25 mouse cellular contexts compared by ENCODE assay signal in the genomic region with DNA sequence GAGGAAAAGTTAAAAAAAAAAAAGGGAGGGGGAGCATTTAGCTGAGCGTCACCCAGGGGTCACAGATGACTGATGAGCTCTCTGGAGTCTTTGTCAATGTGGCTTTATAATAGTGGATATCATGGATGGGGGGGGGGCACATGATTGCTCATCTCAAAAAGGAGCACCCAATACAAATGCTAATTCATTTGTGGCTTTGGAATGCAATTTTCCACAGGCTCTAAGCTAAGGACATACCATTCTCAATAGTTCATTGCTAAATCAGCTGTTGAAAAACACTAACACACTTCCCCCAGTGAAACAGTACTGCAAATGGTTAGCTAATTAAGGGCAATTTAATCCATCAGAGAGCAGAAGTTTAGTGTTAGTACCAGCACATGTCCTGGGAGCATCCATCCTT.
"Had no signal": no experiment of that assay in that cellular context is flagged by ENCODE, and none has a peak within 500 bp of the region (broad histone marks: within the 10 kb centered on the region; RNA-seq: fewer than 3 reads in every experiment).

No protein-coding gene starts in this region.

- DNase-seq: gastrocnemius, postnatal 14 days; gastrocnemius, postnatal 36 days; heart, adult 11 months; heart, adult 2 months; heart, postnatal 14 days; heart, postnatal 36 days; kidney, adult 11 months; kidney, adult 2 months; kidney, adult 9 months; kidney, postnatal 10 days; kidney, postnatal 25 days; kidney, postnatal 4 days; left cerebral cortex, postnatal 4 days had no signal

- H3K4me1 ChIP-seq: heart, embryonic 13.5 days; heart, embryonic 15.5 days; hindbrain, embryonic 15.5 days; limb, embryonic 13.5 days; limb, embryonic 15.5 days; liver, embryonic 12.5 days had no signal

- ATAC-seq: intestine, embryonic 16.5 days; liver, embryonic 12.5 days had no signal

- H3K9ac ChIP-seq: heart, embryonic 13.5 days; heart, embryonic 15.5 days; hindbrain, embryonic 13.5 days; hindbrain, embryonic 15.5 days; limb, embryonic 13.5 days; limb, embryonic 15.5 days; liver, embryonic 12.5 days; liver, embryonic 14.5 days had no signal

- H3K4me2 ChIP-seq: heart, embryonic 11.5 days; heart, embryonic 13.5 days; heart, embryonic 15.5 days; hindbrain, embryonic 13.5 days; hindbrain, embryonic 15.5 days; limb, embryonic 13.5 days; limb, embryonic 15.5 days; liver, embryonic 12.5 days had no signal

- H3K9me3 ChIP-seq: heart, embryonic 13.5 days; heart, embryonic 15.5 days; hindbrain, embryonic 13.5 days; hindbrain, embryonic 15.5 days; limb, embryonic 13.5 days; limb, embryonic 15.5 days; liver, embryonic 12.5 days had no signal

- H3K27ac ChIP-seq: heart, adult 2 months; heart, embryonic 13.5 days; heart, embryonic 15.5 days; hindbrain, embryonic 13.5 days; hindbrain, embryonic 15.5 days; layer of hippocampus, adult 2 months; left cerebral cortex, adult 2 months; limb, embryonic 13.5 days; limb, embryonic 15.5 days; liver, embryonic 12.5 days; liver, embryonic 14.5 days had no signal

- H3K36me3 ChIP-seq: heart, embryonic 13.5 days; heart, embryonic 15.5 days; hindbrain, embryonic 15.5 days; limb, embryonic 13.5 days; limb, embryonic 15.5 days; liver, embryonic 12.5 days had no signal

- H3K27me3 ChIP-seq: heart, embryonic 13.5 days; heart, embryonic 15.5 days; hindbrain, embryonic 13.5 days; hindbrain, embryonic 15.5 days; limb, embryonic 13.5 days; limb, embryonic 15.5 days; liver, embryonic 12.5 days had no signal

- H3K4me3 ChIP-seq: heart, adult 2 months; heart, embryonic 13.5 days; heart, embryonic 15.5 days; hindbrain, embryonic 13.5 days; hindbrain, embryonic 15.5 days; layer of hippocampus, adult 2 months; left cerebral cortex, adult 2 months; limb, embryonic 13.5 days; limb, embryonic 15.5 days; liver, embryonic 12.5 days had no signal
